Mouse (Mus musculus) kidney, postnatal 10 days (tissue): ENCODE data around the gene Tenm3.

Experiments used
- DNase-seq: peaks from one replicate; pipeline ENCODE4 v3.0.0; 2021; ENCODE audit warnings: mixed read lengths

Gene Tenm3

DNA sequence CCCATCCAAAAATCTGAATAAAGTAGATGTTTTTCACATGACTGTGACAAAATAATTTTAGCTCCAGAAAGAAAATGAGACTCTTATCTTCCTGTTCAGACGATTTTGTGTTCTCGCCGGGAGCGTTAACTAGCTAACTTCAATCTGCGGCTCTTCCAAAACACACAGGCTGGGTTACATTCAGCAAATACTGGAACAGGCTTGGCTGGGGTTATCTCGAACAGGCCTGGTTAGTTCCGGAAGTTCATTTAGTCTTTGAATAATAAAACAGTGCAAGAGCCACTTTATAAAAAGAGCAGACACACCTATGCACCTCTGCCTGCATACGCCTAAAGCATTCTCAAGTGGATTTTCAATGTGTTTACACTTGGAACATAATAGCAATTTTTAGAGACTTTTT, 40.7 kb downstream of the Tenm3 start:
- no peak for DNase-seq

DNA sequence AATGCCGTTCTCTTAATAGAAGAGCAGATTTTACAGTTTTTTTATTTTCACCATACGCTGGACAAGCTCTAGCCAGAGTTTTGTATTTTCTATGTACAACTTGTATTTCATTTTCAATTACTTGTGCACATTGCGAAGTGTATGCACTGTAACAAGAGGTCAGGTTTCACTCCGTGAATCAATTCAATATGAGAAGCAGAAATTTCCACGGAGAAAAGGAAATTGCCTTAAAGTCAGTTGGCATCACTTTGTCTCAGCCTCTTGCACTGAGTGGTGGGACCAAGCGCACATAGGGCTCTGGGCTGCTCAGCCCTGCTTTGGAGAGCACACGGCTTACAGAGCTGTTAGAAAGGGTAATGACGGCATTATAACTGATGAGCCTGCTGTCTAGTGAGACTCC, 41.5 kb downstream of the Tenm3 start:
- DNase-seq, result no peak

DNA sequence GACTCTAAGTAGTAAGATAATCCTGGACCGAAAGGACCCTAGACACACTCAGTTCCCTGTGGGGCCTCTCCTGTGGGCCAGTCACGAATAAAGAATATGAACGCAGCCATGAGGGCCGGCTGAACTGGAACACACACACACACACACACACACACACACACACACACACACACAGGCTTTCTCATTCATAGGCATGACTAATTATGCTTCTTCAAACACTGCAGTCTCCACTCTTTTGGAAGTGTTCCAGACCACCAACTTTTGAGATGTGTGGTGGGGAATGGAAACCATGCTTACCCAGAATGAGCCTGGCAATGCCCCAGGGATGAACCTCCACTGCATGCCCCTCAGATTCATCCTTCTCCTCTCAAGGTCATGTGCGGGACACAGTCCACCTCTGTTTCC, 45.8 kb downstream of the Tenm3 start:
- DNase-seq, result no peak

DNA sequence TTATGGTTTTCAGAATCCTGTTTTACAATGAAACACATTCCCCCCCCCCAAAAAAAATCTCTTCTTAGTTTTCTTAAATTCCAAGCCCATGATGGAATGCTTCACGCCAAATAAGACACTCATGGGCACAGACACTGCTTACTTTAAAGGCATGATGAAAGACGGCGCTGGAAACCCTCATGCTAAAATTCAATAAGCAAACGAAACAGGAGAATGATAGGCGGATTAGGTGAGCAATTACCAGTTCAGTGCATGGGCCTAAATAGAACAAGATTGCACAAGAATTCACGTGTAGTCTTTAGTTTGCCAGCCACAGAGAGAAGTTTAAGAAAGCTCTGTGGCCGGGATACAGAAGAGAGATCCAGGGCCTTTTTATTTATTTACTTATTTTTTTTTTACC, 49.5 kb downstream of the Tenm3 start:
- DNase-seq, result no peak

DNA sequence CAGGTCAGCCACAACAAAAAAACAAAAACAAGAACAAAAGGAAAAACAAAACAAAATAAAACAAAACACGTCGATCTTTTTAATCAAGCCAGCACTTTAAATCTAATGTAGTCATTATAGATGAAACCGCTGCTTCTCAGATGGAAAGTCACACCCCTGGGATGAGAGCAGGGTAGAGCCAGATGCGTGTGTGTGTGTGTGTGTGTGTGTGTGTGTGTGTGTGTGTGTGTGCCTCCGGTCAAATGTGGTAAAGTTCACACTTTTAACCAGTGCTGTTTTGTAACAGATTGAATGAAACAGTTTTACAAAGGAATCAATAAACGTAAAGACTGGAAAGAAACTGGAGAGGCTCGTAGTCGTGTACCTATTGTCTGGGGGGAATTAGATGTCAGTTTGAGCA, 50.0 kb downstream of the Tenm3 start:
- no peak for DNase-seq

DNA sequence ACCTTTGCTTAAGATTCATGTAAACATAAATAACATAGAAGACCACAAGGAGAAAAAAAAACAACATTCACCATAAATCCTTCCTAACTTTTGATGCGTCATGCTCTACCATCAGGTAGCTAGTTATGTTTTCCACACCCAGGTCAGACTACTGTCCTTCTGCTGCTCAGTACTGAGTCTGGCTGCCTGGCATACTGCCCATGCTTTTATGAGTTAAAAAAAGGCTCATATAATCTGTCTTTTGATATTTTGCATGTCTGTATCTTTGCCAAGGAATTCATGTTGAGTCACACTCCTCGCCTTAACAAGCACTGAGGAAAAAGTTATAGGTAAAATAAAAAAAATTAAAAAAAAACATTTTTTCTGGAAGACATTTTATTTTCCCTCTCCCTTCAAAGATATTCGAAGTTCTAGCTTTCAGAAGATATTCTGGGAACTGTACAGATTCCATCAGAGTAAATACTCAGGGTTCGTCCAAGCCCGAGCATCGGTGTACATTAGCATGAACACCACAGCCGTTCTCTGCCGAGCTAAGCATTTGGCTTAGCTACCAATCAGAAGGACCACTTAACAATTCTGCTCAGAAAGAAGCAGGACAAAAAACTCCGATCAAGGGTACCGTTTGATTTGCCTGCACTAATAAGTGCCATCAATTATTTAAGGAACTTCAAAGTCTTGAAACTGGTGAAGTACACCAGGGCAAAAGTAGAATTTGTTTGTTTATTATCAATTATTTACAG, 51.0 kb downstream of the Tenm3 start:
- no peak for DNase-seq

DNA sequence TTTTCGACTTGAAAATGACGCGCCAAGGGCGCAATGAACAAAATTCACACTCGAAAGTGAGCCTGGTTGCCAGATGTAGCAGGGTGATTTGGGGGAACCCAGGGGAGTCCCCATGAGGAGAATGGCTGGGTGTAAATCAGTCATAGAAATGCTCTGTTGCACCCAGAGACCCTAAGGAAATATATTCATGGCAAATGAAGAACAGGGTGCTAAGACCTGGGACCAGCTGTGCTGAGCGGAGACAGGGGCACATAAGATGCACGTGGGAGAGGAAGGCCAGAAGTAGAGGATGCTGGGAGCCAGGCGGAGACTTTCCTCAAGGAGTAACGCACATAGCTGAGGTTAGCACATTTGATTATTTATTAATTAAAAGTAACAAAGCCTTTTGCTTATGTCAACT, 60.4 kb downstream of the Tenm3 start:
- DNase-seq, result no peak

DNA sequence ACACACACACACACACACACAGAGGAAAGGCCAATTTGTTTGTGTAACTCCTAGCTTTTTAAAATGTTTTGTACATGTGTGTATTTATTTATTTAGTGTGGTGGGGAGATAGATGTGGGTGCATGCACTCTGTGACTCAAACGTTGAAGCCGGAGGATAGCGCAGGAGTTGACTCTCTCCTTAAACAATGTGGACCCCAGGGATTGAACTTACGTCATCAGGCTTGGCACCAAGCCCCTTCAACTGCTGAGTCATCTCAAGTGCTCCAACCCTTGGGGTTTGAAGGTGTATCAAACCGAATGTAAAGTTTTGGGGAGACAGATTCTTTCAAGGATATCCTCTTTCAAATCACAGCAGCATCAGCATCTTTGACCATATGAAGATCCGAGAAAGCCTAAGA, 63.1 kb downstream of the Tenm3 start:
- DNase-seq, result no peak

DNA sequence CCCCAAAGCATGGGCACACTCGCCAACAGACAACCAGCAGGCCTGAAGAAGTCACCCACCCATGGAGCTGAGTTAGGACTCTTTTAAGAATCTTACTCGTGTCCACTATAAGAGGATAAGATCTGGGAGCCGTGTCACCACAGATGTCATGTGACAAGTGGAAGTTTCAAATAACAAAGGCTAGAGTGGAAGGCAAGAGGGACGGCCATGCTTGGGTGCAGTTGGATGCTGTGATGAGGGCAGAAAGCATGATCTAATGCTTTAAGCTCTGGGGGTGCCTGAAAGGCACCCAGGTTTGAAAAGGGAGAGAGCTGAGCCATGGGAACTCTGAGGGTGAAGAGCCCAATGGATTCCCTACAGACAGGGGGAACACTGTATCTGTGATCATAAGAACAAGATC, 64.6 kb downstream of the Tenm3 start:
- no peak for DNase-seq

DNA sequence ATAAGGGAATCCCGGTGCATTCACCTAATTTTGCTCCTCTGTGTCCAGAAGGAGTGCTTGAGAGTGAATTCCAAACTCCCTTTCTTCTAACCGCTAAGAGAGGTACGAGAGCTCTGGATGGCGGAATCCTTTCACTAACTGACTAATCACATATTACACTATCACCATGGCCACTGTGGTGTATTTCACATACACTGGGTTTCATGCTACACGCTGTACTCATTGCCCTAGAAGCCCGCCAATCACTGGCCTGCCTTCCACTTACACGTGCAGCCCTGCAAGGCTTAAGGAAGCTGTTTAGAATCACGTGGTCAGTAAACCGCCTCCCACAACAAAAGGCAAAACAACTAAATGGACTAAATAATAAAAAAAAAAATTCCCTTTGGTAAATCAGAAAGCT, 67.7 kb downstream of the Tenm3 start:
- DNase-seq, result no peak

DNA sequence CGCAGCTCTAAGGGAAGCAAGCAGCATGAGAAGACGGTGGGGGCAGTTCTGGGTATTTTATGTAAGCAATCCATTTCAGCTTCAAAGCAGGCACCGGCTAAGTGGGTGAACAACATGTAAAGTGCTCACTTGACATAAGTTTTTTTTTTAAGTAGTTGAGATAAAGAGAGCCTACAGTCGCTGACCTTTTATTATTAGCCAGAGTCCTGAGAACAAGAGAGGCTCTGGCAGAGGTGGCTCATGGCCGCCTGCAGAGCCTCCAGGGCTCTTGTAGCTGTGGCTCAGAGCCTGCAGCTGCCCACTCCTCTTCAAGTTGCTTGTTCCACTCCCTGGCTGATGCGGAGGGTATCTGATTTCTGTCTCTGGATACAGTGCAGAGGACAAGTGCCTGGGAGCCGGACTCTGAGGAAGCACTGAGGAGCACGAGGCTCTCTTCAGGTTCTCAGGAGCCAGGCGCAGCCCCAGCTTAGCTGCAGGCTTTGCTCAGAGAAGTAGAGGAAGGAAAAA, 68.2 kb downstream of the Tenm3 start:
- DNase-seq, result no peak

DNA sequence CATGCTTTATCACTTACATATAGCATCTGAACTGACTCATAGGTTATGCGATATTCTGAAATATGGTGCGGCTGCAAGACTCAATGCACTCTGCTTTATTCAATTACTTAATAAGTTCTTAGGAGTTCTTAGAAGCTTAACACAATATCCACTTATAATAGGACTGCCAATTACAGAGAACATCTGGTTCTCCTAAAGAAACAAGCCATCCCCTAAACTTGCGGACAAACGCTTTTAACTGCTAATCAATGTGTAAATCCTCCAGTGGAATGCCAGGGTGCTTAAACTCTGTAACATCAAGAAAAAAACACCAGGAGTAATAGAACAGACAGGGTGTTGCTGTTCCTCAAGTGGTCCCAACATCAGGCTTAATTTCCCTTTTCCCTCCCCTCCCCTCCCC, 68.9 kb downstream of the Tenm3 start:
- no peak for DNase-seq

DNA sequence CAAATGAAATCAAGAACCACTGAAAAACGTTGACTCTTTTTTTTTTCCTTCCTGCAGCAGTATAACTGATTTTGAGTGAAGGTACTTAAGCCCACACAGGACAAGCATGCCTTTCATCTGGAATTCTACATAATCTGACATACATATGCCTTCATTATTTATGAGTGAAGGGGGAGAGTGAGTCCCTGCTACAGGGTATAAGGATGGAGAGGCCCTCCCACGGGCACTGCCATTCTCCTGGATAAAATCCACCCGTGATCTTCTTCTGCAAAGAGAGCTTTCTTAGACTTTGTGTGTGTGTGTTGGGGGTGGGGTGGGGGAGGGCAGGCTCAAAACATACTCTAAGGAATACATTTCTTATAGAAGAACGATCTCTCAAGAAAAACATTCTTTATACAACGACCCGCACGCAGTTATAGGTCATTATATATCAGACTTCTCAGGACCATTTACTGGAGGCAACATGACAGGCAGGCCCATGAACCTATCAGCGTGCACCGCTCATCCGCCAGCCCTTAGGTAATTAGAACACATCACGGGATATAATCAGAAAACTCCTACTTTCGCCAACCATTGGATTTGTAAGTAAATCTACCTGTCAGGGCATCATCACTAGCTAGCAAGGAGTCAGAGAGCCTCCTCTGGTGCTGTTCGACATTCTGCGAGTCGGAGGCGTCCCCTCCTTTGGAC, 77.1 kb downstream of the Tenm3 start:
- no peak for DNase-seq

DNA sequence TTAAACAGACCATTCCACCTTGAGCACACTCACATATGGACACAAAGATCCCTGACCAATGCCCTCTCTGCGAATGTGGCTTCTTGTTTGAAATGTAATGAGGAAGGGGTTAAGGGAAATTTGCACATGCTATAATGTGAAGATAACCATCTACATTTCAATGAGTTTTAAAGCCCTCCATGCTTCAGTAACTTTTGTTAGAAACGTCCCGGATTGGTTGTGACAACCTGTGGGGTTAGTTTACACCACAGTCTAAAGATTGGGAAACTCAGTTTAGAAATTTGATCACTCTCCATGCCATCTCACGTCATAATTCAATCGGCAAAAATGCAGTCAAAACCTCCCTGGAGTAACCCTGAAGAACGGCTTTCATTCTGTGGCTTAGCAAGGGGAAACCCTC, 78.5 kb downstream of the Tenm3 start:
- DNase-seq, result no peak

DNA sequence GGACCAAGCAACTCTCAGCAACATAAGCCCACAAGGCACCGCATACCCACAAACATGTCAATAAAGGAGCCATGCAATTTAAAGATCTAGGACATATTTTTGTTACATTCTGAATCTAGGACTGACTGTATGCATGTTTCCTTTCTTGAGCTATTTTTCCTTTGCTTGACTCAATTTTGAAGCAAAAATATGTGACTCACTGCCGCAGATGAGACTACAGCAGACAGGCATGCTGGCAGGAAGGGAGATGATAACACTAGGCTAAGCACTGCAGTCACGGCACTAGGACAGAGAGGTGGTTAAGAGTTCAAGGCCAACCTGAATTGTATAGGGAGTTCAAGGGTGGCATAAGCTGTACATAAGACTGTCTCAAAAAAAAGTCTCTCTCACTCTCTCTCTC, 79.7 kb downstream of the Tenm3 start:
- DNase-seq, result no peak

DNA sequence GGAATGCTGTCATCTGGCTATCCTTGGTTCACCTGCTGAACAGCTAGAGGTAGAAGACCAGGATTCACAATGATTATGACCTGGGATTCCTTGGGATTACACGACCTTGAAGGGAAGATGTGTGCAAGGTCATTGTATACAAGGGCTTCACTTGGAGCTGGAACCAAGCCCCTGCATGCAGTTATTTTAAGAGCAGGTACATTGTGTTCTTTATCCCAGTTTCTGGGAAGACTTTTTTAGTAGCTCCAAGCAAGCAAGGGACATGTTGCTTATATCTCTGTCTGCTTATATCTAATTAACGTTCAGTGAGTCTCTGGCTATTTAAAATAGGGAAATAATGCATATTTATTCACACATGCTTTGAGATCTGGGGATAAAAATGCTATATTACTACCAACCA, 86.9 kb downstream of the Tenm3 start:
- DNase-seq, result no peak

DNA sequence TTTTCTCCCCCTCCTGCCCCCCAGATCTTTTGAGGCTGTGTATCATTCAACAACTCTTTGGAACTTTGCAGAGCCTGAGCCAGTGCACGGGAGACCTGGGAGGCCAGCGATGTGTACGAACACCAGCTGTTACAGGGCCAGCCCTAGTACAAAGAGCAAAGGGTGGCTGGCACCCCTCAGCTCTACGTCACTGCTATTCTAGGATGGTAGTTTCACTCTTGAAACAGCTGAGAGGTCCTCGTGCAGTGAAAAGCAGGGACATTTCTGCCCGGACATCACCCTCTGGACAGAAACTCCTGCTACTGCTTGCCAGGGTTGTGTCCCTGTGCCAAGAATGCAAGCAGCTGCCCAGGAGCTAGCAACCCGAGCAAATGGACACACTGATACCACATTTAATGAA, 88.3 kb downstream of the Tenm3 start:
- DNase-seq, result peak; percentile 29

DNA sequence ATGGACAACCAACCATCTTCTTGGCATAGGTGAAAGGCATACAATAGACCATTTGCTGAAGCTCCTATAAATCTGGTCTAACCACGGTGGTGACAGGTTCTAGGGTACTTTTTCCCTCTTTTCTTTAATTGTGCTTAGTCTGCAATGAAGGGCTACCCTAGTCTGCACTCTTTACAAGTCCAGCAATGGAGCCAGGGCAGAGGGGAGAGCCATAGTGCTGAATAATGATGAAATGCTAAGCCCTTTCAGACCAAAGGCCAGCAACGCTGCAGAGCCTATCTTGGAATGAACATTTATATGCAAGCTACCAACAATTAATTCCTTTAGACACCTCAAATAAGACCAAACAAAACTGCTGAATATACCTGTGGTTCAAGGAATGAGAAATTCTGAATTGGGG, 88.8 kb downstream of the Tenm3 start:
- DNase-seq, result no peak

DNA sequence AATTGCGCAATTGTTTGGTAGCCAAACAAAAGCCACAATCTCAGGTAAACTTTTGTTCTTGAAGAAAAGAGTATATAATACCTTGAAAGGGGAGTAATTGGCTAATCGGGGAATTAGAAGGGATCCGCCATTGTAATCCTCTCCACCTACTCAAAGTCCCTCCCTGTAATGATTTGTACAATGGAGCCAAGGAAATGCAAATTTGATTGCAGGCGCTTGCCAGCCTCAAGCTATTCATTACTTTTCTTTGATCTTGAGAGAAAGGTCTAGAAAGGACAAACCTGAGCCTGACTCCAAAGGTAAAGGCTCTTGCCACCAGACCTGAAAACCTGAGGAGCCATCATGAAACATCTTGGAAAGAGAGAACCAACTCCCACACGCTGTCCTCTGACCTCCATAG, 91.8 kb downstream of the Tenm3 start:
- DNase-seq, result no peak

DNA sequence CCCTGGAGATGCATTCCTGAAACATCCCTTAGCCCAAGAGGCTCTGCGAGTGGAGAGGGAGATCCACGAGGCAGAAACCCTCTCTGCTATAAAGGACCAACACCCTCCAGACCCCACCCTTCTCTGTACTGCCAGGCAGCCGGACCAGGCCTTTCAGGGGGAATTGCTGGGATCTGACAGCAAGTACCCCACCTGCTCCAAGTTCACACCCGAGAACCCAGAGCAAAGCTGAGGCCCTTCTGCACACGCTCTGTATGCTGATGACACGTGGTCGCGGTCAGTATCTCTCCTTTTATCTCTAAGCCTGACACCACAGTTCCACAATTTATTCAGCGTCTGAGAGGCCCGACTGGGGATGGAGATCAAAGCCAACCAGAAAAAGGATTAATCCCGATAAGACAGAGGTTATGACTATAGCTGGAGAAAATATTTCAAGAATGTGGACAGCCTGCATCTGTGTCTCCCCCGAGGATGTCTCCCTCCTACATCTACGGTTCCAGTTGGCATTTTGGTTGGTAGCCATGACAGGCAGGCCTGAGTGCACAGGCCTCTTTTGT, 95.2 kb downstream of the Tenm3 start:
- no peak for DNase-seq

DNA sequence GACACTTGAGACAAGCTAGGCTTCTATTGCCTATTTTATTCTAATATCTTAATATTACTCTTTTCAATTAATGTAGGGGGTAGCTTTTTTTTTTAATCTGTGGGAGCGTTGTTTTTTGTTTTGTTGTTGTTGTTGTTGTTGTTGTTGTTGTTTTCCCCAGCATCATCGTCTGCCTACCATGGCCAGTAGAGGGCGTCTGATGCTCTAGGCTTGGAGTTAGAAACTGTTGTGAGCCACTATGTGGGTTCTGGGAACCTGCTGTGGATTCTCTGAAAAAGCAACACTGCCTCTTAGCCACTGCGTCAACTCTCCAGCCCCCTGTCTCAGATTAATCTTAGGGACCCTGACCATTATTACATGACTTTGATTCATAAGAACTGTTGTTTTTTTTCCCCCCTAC, 99.8 kb downstream of the Tenm3 start:
- DNase-seq, result no peak

DNA sequence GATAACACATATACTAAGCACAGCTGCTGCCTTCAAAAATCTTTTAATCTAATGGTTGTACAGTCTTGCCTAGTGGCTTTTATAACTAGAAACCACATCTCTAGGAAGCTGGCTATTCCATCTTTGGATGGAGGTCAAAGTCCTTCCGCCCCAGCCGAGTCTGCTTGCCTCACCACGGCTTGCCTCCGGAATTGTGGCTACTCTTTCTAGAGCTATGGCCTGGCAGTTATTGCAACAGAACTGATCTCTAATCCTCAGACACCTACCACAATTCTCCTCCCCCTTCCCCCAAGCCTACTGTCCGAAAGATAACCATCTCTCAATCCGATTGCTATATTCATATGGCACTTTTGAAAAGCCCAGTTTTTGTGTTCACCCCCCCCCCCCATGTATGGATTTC, 101.0 kb downstream of the Tenm3 start:
- DNase-seq, result no peak

DNA sequence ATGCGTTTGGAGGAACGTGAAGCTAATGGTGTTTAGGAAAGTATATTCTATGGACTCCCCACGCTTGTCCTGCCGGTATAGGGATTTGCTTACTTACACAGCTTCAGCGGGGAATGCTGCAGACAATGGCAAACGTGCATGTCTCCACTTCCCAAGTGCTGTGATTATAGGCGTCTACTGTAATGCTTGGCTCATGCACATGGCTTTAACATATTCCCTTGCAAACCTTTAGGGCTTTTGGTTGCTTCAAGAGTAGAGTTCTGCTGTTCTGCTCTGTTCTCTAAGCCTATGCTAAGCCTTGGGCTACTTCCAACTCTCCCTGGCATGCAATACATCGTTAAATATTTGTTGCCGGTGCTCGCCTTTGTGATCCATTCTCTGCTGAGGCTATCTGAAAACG, 102.8 kb downstream of the Tenm3 start:
- no peak for DNase-seq

DNA sequence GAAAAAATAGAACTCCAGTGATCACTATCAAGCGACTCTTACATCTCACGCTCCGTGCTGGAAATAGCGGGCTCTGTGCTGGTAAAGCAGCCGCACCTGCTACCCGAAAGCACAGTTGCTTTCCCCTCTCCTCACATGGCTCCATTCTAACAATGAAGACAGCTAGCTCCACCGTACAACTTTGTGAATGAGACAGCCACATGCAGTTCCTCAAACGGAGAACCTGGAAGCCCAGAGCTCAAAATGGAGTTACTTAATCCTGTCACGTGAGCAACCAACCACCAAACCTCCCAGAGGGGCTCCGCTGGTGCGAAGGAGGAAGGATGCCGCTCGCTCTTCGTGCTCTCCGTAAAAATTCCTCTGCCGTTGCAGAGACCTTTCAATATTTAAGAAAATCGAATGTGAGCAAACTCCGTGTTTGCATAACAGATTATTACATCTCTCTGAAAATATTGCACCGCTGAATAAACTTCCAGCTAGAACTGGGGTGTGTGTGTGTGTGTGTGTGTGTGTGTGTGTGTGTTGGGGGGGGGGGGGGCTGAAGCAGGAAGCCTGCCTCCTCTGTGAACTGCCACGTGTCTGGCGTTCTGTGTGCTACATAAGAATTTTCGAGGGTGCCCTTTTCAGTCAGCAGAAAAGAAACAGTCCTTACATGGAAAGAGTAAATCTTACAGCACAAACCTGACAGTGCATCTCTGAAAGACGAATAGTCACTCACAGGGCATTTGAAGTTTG, 103.4 kb downstream of the Tenm3 start:
- DNase-seq, result no peak
